Mouse (Mus musculus) R1 (cell line): ENCODE data around the gene Akt3.

Experiments
- DNase-seq: peaks from one replicate; pipeline ENCODE4 v3.0.0-alpha.2; 2018; ENCODE audit warnings: low read depth, low spot score

The Akt3 gene

DNA sequence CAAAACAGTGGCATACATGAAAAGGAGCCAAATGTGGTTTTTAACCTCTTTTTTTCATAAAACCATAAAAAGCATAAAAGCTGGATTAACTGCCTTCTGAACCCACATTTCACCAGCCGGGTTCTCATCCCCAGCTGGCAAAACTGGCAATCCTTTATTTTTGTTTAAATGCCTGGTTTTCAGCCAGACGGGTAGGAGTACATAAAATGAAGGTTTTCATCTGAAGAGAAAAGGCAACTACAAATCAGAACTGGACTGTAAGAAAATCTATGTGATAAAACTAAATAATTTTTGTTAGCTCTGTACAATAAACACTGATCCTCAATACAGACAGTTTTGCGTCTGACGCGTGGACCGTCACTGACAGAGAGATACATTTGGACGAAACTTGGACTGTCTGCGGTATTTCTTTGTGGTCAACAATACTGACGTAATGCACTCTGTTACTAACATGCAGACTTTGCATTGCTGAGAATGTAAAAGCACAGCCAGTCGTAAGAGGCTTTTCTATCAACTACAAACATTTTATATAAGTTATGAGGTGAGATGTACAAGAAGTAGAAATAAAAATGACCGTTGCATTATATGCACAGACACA is 206.5 kb downstream of the Akt3 start:
- no peak for DNase-seq

DNA sequence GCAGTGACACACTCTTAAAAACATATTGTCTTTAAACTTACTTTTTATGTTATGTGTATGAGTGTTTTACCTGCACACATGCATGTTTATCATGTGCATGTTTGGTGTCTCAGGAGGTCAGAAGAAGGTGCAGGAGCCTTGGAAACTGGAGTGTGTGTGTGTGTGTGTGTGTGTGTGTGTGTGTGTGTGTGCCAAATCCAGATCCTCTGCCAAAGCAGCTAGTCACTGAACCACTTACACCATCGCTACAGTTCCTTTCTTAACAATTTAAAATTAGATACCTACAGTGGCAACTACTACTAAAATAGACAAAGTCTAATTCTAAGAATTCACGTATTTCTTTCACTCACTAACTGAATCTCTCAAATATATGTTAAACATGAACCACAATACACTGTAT is 209.2 kb downstream of the Akt3 start:
- DNase-seq, result no peak

GRCm38 (mm10) chr1:177046963-177047362 is 211.0 kb downstream of the Akt3 start:
- no peak for DNase-seq

DNA sequence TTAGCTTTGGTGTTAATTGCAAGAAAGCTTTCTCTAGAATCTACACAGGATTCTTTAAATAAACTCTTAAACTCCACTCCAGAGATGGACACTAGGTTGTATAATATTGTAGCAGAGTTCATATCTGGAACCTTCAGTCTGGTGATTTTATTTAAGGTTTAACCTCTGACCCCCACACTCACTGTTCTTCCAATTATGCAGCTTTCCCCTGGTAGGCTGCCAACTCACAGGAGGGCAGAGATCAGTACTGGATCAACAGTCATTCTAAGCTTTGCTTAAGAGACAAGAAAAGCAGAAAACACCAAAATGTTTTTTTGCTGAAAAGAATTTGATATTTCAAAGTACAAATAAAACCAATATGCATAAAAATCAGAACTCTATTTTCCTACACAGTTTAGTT is 212.1 kb downstream of the Akt3 start:
- no peak for DNase-seq

DNA sequence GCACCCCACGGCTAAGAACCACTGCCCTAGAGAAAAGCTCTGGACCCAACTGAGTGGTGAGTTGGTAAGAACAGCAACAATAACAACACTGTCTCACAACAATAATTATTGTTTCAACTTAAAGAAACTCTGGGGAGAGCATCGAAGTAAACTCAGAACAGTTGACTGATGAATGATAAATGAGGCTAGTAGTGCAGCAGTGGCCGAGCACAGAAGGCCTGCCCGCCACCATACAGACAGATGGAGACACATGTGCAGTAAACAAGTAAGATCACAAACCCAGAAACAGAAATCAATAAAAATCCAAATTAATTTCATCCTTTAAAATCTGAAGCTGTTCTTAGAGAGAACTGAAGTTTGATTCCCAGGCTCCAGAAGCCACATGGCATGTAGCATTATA is 217.9 kb downstream of the Akt3 start:
- DNase-seq, result peak; percentile 11

- no peak for DNase-seq
Measured at GRCm38 (mm10) chr1:177039093-177039674, 218.8 kb downstream of the Akt3 start.

GRCm38 (mm10) chr1:177038383-177038782 is 219.6 kb downstream of the Akt3 start:
- DNase-seq, result no peak

DNA sequence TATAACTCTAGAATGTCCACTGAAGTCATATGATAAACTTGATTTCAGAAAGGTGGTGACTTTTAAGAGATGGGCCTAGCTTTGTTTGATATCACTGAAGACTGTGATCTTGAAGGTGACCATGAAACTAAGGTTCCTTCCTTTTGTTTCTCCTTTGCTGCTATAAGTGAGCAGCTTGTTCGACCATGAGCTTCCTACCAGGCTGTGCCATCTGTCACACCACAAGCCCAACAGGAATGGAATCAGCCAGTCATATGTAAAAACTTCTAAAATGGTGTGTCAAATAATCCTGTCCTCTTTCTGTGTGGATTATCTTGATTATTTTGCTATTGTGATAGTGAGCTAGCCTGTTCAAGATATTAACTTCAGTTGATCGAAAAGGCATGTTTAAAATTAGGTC is 222.5 kb downstream of the Akt3 start:
- no peak for DNase-seq

DNA sequence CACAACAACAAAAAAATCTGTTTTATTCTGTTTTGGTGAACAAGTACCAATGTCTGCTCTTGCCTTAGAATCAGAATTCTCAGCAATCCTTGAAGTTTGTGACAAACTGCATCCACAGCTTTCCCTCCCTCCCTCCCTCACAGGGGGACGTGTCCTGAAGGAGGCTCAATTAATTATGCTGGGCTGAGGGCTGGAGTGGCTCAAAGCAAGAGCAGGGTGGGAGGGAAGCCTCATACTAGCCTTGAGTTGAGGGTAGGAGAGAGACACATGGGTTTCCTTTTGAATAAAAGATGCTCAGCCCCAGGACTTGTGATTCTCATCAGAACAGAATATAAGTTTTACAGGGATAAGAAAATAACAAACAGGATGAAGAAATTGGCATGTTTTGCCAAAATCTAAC is 225.8 kb downstream of the Akt3 start:
- DNase-seq, result no peak

- no peak for DNase-seq
Measured at GRCm38 (mm10) chr1:177031196-177031595, 226.8 kb downstream of the Akt3 start.

- DNase-seq, result no peak
Measured at GRCm38 (mm10) chr1:177030669-177031068, 227.3 kb downstream of the Akt3 start.

- no peak for DNase-seq
Measured at GRCm38 (mm10) chr1:177029032-177029431, 229.0 kb downstream of the Akt3 start.

DNA sequence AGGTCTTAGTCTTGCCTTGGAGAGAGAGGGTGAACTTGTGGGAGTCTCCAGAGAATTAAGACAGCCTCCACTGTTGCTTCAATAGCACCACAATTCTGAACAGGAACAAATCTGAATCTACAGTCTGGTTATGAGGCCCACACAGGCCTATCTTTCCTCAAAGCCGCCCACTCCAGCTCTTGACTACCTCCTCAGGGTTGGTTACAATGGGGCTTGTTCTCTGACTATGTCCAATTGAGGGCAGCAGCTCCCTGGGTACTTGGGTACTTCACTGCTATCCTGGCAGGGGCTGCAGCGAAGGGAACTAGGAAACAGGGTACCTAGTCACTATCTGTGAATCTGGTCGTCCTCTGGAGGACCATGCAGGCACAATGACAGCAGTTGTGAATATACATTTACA is 230.3 kb downstream of the Akt3 start:
- no peak for DNase-seq

DNA sequence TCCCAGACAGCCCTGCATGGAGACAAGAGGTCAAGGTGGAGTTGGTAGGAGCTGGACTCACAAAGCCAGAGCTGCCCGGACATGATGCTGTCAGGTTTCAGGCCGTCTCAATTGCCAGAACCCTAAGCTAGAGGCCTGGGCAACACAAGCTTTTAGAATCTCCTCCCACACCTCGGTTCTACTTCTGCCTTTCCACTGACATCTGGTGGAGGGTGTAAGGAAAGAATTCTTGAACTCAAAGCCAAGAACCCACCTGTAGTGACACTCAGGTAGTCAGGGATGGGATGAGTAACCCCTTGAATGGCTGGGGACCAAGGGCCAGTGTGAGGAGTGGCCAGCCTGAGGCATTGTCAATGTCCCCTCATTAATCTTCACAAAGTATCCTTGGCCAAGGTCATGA is 235.3 kb downstream of the Akt3 start:
- DNase-seq, result no peak

DNA sequence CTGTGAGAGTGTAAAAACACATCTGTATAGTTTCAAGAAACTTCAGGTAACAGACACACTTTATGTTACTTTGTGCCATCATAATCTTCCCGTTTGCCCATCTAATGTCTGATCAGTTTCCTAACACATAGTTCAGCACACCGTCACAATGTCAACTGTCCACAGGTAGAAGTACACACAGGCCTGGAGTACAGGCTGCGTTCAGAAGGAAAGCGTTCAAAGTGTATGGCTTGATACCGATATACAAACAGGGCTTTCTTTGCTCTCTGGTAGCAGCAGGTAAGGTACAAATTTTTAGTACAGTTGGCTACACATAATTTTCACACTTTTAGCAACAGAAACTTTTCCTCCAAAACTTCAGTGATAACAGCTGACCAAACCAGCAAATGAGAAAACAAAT is 238.3 kb downstream of the Akt3 start:
- DNase-seq, result no peak

- no peak for DNase-seq
Measured at GRCm38 (mm10) chr1:177018750-177019149, 239.3 kb downstream of the Akt3 start.

DNA sequence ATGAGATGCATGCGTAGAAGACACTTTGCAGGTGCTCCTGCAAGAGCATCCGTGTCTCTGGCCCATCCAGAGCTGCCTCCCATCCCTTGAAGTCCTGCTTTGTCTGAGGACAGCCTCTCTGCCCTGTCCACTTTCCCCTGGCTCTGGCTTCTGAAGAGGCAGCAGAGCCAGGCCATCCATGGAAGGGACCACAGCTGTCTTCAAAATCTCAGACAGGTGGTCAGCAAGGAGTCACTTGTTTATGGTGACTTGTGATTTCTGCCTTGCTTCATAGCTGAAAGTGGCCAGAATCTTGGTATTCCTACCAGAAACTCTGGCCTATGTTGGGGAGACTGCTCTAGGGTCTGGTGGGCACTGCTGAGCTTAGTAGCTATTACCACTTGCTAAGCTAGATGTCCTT is 241.3 kb downstream of the Akt3 start:
- no peak for DNase-seq

GRCm38 (mm10) chr1:177015917-177016316 is 242.1 kb downstream of the Akt3 start:
- no peak for DNase-seq

- no peak for DNase-seq
Measured at GRCm38 (mm10) chr1:177014921-177015439, 243.0 kb downstream of the Akt3 start.

- DNase-seq, result no peak
Measured at GRCm38 (mm10) chr1:177014346-177014745, 243.7 kb downstream of the Akt3 start.

GRCm38 (mm10) chr1:177013776-177014175 is 244.2 kb downstream of the Akt3 start:
- no peak for DNase-seq

- no peak for DNase-seq
Measured at GRCm38 (mm10) chr1:177013313-177013712, 244.7 kb downstream of the Akt3 start.

DNA sequence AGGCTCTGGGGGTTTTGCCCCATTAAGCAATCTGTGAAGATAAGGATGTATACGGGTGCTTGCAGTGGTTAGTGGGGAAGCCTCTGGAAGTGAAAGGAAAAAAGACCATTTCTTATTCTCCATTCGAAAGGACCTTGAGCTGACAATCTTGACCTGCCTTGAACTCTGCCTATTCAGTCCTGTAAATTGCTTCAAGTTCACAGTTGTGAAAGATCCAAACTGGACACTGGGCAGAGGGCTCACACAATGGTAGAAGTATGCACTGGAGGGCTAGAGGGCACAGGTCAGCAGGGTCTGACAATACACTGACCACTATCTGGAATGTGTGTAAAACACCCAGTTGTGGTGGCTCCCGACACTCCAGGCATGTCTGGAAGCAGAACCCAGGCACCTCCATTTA is 245.2 kb downstream of the Akt3 start:
- no peak for DNase-seq

GRCm38 (mm10) chr1:177011688-177012087 is 246.3 kb downstream of the Akt3 start:
- DNase-seq, result no peak
